Mouse (Mus musculus) liver, embryonic 11.5 days (tissue): Measurements from ENCODE around the gene Sbno2. TPM values are rescaled to one million over a fixed set of nuclear protein-coding genes. Genes with fewer than 3 reads are reported as not detected.

ENCODE experiments used
- ATAC-seq: fragments of 200-750 bp; cut with Nextera tagmentation; replicated peaks from 2 replicates; pipeline ENCODE4 v1.8.0; 2017; ENCODE audit warnings: moderate number of reproducible peaks, mild to moderate bottlenecking, moderate TSS enrichment, moderate library complexity; ENCODE audit not compliant: low FRiP score
- DNase-seq: peaks from one replicate; pipeline ENCODE4 v3.0.0-alpha.2; 2017; ENCODE audit warnings: low spot score
- H3K27ac ChIP-seq: fragments of 300-500 bp; sonication (generic); 2 replicates; pipeline ENCODE4 v1.5.1; 2014; ENCODE audit warnings: mild to moderate bottlenecking, low read depth, low read length, control low read depth
- H3K27me3 ChIP-seq: fragments of 300-500 bp; sonication (generic); replicated peaks from 2 replicates; pipeline ENCODE4 v1.6.1; 2014; ENCODE audit warnings: low read length, mixed read lengths; ENCODE audit not compliant: control insufficient read depth, insufficient read depth
- H3K36me3 ChIP-seq: fragments of 300-500 bp; sonication (generic); 2 replicates; pipeline ENCODE4 v1.6.1; 2014; ENCODE audit warnings: mild to moderate bottlenecking, low read length, moderate library complexity, mixed read lengths; ENCODE audit not compliant: control insufficient read depth, insufficient read depth
- H3K4me1 ChIP-seq: fragments of 300-500 bp; sonication (generic); replicated peaks from 2 replicates; pipeline ENCODE4 v1.6.1; 2014; ENCODE audit warnings: low read length, mixed read lengths; ENCODE audit not compliant: control insufficient read depth, insufficient read depth
- H3K4me2 ChIP-seq: fragments of 300-500 bp; sonication (generic); 2 replicates; pipeline ENCODE4 v1.6.1; 2014; ENCODE audit warnings: mild to moderate bottlenecking, control low read depth, moderate library complexity
- H3K4me3 ChIP-seq: fragments of 300-500 bp; sonication (generic); 2 replicates; pipeline ENCODE4 v1.5.1; 2014; ENCODE audit warnings: low read depth, low read length, control low read depth
- H3K9ac ChIP-seq: fragments of 300-500 bp; sonication (generic); 2 replicates; pipeline ENCODE4 v1.6.1; 2014; ENCODE audit warnings: low read depth, low read length, control low read depth
- H3K9me3 ChIP-seq: fragments of 300-500 bp; sonication (generic); 2 replicates; pipeline ENCODE4 v1.6.1; 2016; ENCODE audit warnings: low read length, inconsistent platforms, mixed read lengths; ENCODE audit not compliant: control insufficient read depth
- WGBS: fragments of 180-500 bp; shearing (Covaris S2); extraction: QIAGEN DNeasy Blood & Tissue Kit; methylation state at CpG from one replicate; pipeline ENCODE4 v1.1.7; 2014; 5-methylcytosine and 5-hydroxymethylcytosine counted together
- polyA plus RNA-seq: library from polyadenylated mRNA; unstranded; fragments of >200 nt; fragmentation: Nextera tagmentation; extraction: Ambion mirVana; gene quantifications from 2 replicates; pipeline ENCODE4 v1.2.1, GENCODE M21; 2014

Sbno2 gene
- polyA plus RNA-seq, 1 experiment from 2014 or later, result 19.2 TPM

DNA sequence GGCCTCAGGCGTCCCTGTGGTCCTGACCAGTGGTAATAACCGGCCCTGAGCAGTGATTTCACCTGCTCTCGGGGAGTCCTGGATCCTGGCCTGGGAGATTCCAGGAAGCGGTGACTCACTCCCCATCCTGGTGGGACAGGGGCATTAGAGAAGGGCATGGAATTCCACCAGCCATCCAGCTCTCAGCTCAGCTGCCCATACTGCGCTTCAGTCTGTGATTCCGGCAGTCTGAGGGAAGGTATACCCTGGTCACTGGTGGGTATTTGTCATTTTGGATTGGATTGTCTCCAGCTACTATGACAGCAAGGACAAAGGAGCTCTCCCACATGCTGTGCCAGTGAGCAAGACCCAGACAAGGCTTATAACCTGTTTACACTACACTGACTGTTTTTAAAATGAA, 2.3 kb upstream of the Sbno2 start:
- ATAC-seq, result no peak
- no peaks in the 10 kb centered on the region for H3K36me3 ChIP-seq
- no peak overlapping the region for H3K4me2 ChIP-seq
- 65% methylated on average over 6 of the region's 6 CpGs for WGBS
- no peaks in the 10 kb centered on the region for H3K9me3 ChIP-seq
- no peak overlapping the region for H3K9ac ChIP-seq
- no peaks in the 10 kb centered on the region for H3K27me3 ChIP-seq
- peaks cover 17% of the 10 kb centered on the region for H3K4me1 ChIP-seq
- H3K27ac ChIP-seq, result no peak overlapping the region
- no peak for DNase-seq
- no peak overlapping the region for H3K4me3 ChIP-seq

DNA sequence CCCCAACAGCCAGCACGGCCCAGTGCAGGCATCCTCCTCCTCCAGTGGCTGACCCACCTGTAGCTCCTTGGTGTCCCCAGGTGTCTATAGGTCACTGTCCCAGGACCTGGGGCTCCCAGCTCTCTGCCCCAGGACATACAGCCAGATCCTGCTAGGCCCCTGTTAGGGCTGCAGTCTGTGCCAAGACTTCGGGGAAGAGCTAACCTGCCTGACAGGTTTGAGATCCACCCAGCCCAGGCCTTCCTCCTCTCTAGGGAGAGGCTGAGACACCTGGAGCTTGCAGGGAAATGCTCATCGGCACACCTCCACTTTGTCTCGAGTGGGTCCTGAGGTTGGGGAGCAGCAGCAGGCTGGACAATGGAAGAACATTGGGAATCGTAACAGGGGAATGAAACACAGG, 555 bp upstream of the Sbno2 start:
- ATAC-seq, result no peak

DNA sequence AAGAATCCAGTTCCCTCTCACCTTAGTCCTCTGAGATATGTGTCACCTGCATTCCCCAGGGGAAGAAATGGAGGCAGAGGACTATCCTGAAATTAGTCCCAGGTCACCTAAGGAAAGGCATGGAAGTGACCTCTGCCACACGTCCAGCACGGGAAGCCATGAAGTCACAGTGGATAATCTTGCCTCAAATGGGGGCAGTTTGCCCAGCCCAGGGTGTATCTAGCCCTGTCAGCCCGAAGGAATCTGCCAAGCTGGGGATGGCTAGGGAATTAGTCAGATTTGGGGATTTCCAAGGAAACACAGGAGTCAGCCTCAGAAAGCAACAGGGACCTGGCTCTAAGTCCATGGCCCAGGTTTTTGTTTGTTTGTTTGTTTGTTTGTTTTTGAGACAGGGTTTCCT, 1.2 kb downstream of the Sbno2 start:
- Histone ChIP-seq H3K9ac (no peak overlapping the region), H3K4me3 (no peak overlapping the region), H3K36me3 (no peaks in the 10 kb centered on the region), H3K4me2 (no peak overlapping the region), H3K9me3 (no peaks in the 10 kb centered on the region), H3K27ac (no peak overlapping the region), H3K4me1 (peaks cover 43% of the 10 kb centered on the region), H3K27me3 (no peaks in the 10 kb centered on the region)
- ATAC-seq (no peak), DNase-seq (no peak)
- WGBS, result 74% methylated on average over 3 of the region's 3 CpGs

More for the DNA sequence above, 555 bp upstream of the Sbno2 start:
- Histone ChIP-seq H3K4me3 (no peak overlapping the region), H3K27ac (no peak overlapping the region), H3K27me3 (no peaks in the 10 kb centered on the region), H3K9ac (no peak overlapping the region), H3K9me3 (no peaks in the 10 kb centered on the region), H3K4me2 (no peak overlapping the region), H3K4me1 (peaks cover 28% of the 10 kb centered on the region), H3K36me3 (no peaks in the 10 kb centered on the region)
- no peak for DNase-seq
- WGBS, result 70% methylated on average over 5 of the region's 5 CpGs

DNA sequence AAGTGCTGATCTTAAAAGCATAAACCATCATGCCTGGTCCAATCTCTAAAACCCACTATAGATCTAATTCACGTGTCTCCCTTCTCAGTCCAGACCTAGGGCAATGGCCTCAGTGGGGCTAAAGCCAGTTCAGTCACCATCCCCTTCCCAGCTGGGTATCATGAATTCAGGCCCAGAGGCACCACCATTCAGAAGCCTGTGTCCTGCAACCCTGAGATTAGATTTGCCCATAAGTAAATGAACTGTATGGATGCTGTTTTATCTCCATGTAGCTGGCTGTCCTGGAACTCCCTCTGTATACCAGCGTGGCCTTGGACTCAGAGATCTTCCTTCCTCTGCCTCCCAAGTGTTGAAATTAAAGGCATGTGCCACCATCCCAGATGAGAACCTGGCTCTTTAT, 2.3 kb downstream of the Sbno2 start:
- Histone ChIP-seq H3K4me2 (peak overlapping the region; percentile 77), H3K4me3 (peak overlapping the region; percentile 96), H3K27ac (peak overlapping the region; percentile 70), H3K9ac (peak overlapping the region; percentile 97), H3K9me3 (no peaks in the 10 kb centered on the region), H3K27me3 (no peaks in the 10 kb centered on the region), H3K4me1 (peaks cover 54% of the 10 kb centered on the region), H3K36me3 (no peaks in the 10 kb centered on the region)
- 66% methylated on average over 2 of the region's 2 CpGs for WGBS
- ATAC-seq (peak; percentile 61), DNase-seq (no peak)

DNA sequence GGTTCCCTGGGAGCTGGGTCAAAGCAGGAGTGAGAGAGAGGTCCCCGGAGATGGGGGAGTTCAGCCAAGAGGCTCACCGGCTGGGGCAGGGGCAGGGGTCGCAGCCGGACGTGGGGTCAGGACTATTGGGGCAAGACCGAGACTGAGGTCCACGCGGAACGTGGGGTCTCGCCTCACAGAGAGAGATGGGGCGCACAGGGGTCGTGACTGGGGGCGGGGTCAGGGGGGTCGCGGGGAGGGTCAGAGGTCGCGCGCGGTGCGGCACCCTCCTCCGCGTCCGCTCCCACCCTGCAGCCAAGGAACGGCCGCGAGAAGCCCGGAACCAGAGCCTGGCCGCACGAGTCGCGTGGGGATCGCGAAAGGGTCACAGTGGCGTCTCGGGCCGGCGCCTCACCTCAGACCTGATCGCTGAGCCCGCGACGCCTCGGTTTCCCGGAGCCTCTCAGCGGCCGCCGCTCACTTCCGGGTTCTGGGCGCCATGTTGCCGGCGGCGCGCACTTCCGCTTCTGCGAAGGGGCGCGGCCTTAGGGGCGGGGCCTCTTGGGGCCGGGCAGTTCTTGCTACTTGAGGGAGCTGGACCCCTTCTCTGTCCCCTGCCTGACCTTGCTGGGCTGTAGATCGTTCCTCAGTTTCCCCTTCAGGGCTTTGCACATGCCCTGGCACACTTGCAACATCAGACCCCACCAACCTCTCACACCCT, 3.0 kb downstream of the Sbno2 start:
- H3K4me3 ChIP-seq, result peak overlapping the region; percentile 96
- under 1% methylated on average over 56 of the region's 59 CpGs for WGBS
- ATAC-seq (peak; percentile 84), DNase-seq (peak; percentile 83)
- H3K9ac ChIP-seq, result peak overlapping the region; percentile 97
- peaks cover 61% of the 10 kb centered on the region for H3K4me1 ChIP-seq
- no peaks in the 10 kb centered on the region for H3K27me3 ChIP-seq
- no peaks in the 10 kb centered on the region for H3K36me3 ChIP-seq
- peak overlapping the region; percentile 77 for H3K4me2 ChIP-seq
- H3K9me3 ChIP-seq, result no peaks in the 10 kb centered on the region
- peak overlapping the region; percentile 70 for H3K27ac ChIP-seq

DNA sequence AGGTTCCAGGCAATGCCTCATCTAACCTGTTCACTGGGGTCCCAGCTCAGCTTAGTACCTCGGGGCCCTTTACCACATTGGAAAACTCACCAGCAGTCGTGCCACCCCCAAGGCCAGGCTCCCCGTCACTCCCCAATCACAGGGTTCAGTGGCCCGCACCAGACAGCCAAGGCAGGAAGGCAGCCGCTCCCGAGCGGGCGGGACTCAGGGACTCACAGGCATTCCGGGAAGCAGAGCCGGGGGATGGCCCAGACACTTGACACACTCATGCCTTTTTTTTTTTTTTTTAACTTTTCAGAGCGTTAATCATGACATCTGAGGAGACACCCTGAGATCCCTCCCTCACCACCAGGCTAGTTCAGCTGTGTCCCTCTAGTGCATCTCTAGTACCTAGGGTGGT, 4.4 kb downstream of the Sbno2 start:
- peak overlapping the region; percentile 77 for H3K4me2 ChIP-seq
- no peaks in the 10 kb centered on the region for H3K27me3 ChIP-seq
- DNase-seq (no peak), ATAC-seq (no peak)
- peak overlapping the region; percentile 97; the same call in 1 of the 2 replicates for H3K9ac ChIP-seq
- peak overlapping the region; percentile 96 for H3K4me3 ChIP-seq
- H3K9me3 ChIP-seq, result no peaks in the 10 kb centered on the region
- 45% methylated on average over 11 of the region's 11 CpGs for whole genome bisulfite sequencing
- no peaks in the 10 kb centered on the region; the same call in 1 of the 2 replicates for H3K36me3 ChIP-seq
- peak overlapping the region; percentile 70; the same call in 1 of the 2 replicates for H3K27ac ChIP-seq
- peaks cover 70% of the 10 kb centered on the region for H3K4me1 ChIP-seq

DNA sequence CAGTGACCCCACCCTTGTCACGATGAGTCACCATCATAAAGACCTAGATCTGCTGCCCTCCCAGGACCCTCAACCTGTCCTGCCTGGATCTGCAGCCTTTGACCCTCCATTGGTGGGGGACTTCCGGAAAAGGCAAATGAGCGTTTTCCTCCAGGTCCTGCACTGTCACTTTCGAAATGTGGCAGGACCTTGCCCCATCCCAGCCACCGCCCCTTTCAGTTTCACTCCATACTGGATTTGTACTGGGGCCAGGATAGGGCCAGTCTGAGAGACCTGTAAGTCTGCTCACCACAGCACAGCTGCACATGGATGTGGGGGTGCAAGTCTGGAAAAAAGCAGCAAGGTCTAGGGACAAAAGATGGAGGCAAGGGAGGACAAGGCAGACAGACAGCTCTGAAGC, 6.7 kb downstream of the Sbno2 start:
- peaks cover 70% of the 10 kb centered on the region for H3K4me1 ChIP-seq
- DNase-seq (no peak), ATAC-seq (no peak)
- H3K27ac ChIP-seq, result 0 out of 2 replicates have a peak overlapping the region, but pooled peaks have one; percentile 1
- H3K4me3 ChIP-seq, result no peak overlapping the region
- H3K9me3 ChIP-seq, result no peaks in the 10 kb centered on the region
- H3K27me3 ChIP-seq, result no peaks in the 10 kb centered on the region
- peak overlapping the region; percentile 26 for H3K4me2 ChIP-seq
- peak overlapping the region; percentile 15; the same call in 1 of the 2 replicates for H3K9ac ChIP-seq
- no peaks in the 10 kb centered on the region; the same call in 1 of the 2 replicates for H3K36me3 ChIP-seq
- WGBS, result 78% methylated on average over 5 of the region's 5 CpGs

DNA sequence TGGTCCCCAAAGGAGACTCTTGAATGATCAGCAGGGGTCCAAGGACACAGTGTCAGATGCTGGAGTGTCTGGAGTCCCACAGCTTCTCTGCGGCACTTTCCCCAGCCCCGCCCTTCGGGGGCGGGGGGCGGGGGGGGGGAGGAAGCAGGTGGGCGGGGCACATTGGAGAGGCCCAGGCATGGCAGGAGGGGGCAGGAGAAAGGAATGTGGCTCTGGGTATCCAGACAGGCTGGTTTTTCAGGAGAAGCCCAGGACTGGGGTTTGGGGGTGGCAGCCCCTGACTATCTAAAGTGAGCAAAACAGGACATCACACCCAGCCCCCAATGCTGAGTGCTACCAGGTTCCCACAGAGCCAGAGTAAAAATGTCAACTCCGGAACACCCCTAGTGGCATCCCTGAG, 8.1 kb downstream of the Sbno2 start:
- H3K27ac ChIP-seq, result no peak overlapping the region
- peak overlapping the region; percentile 7; the same call in 1 of the 2 replicates for H3K9ac ChIP-seq
- peaks cover 61% of the 10 kb centered on the region for H3K4me1 ChIP-seq
- H3K36me3 ChIP-seq, result no peaks in the 10 kb centered on the region; the same call in 1 of the 2 replicates
- H3K9me3 ChIP-seq, result no peaks in the 10 kb centered on the region
- WGBS, result 12% methylated on average over 7 of the region's 7 CpGs
- peak; percentile 57 for ATAC-seq
- no peaks in the 10 kb centered on the region for H3K27me3 ChIP-seq
- no peak for DNase-seq
- H3K4me3 ChIP-seq, result 0 out of 2 replicates have a peak overlapping the region, but pooled peaks have one; percentile 21
- peak overlapping the region; percentile 41 for H3K4me2 ChIP-seq

DNA sequence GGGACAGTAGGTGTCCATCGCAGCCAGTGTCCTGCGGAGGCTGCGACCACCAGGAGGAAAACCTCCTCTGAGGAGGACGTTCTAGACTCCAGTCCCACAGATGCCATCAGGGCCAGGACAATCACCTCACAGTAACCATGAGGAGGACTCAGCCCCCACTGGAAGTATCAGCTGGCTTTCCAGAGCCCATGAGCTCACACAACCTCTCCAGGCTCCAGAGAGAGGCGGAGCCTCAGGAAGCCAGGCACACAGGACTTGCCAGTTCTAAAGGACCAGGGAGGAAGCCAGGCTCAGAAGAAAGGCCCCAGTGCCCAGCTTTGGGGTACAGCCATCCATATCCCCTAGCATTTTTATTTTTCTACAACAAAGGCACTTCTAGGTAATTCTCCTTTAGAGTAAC, 9.8 kb downstream of the Sbno2 start:
- Histone ChIP-seq H3K27me3 (no peaks in the 10 kb centered on the region), H3K4me1 (peaks cover 48% of the 10 kb centered on the region), H3K36me3 (no peaks in the 10 kb centered on the region; the same call in 1 of the 2 replicates), H3K9me3 (no peaks in the 10 kb centered on the region), H3K4me3 (no peak overlapping the region), H3K4me2 (no peak overlapping the region), H3K9ac (no peak overlapping the region), H3K27ac (no peak overlapping the region)
- 87% methylated on average over 5 of the region's 5 CpGs for WGBS
- ATAC-seq (no peak), DNase-seq (no peak)
